Mouse (Mus musculus) thymus, adult 2 months (tissue): Measurements from ENCODE around the gene Pxylp1.
"Not testable (repeated sequence)": the region's sequence is repeated elsewhere in the genome, so short reads cannot be mapped to it uniquely, and the experiment has no call there.

Experiments used
- CTCF ChIP-seq: fragments of 200-500 bp; IDR thresholded peaks from 2 replicates; pipeline ENCODE4 v1.5.1; 2012; ENCODE audit warnings: mild to moderate bottlenecking, control low read depth, low read length, moderate library complexity, borderline replicate concordance; ENCODE audit not compliant: control insufficient read depth, poor library complexity, insufficient read depth; ENCODE audit errors: extremely low read depth
- POLR2A ChIP-seq: fragments of 200-500 bp; IDR thresholded peaks from 2 replicates; pipeline ENCODE4 v1.6.1; 2012; ENCODE audit warnings: mild to moderate bottlenecking, low read length, control low read depth, moderate library complexity; ENCODE audit not compliant: control insufficient read depth, poor library complexity, insufficient read depth; ENCODE audit errors: extremely low read depth

GRCm38 (mm10) chr9:96936427-96936826 is 44.0 kb upstream of the Pxylp1 start:
- TF ChIP-seq CTCF, POLR2A: not testable (repeated sequence)
